Mouse (Mus musculus) kidney, postnatal 10 days (tissue): ENCODE measurements around the gene Art4.

Experiments
- DNase-seq: peaks from one replicate; pipeline ENCODE4 v3.0.0; 2021; ENCODE audit warnings: mixed read lengths

Art4 gene

GRCm38 (mm10) chr6:136857186-136857872, at the start of gene Art4:
Art4 (minus strand) TSS chr6:136857733.
- DNase-seq = peak; percentile 48

DNA sequence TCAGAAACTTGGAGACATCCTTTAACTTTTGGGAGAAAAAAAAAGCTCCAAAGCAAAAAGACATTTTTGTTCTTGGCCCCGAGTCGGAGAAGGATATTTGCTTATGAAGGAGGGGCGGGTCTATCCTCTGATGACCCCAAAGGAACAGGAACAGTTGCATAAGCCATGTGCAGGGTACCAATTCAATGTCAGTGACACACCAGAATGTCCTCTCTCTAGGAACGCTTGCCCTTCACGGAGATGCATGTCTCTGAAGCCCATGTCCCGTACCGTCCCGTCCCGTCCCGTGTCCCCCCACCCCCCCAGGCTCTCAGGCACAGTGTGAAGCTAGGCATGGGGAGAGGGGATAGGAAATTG, 49.4 kb upstream of the Art4 start:
- DNase-seq = no peak

DNA sequence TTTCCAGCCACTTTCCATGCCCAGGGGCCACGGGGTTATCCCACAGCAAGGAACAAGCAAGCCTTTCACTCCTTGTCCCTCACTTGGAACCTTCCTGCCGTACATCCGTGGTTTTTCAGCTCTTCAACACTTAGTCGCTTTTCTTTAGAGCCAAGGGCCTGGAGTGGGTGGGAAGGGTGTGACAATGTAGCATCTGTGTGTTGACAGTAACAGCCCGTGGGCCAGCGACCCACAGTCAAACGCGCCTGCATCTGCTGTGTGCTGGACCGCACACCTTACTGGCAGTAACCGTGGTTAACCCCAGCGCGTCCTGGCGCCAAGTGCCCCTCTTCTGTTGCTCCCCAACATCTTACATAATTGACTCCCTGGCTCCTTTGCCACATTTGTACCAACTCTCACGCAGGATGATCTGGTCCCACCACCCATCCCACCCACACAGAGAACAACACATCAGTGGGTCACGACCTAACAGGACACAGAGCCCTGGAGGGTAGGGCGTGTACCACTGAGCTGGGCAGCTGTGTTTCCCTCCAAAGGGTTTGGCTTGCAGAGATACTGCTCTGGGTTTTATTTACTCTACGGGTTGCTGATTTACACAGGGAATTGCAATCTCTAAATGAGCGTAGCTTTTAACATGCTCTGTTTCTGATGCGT, 48.9 kb upstream of the Art4 start:
- no peak for DNase-seq

- no peak for DNase-seq
Observed at GRCm38 (mm10) chr6:136903885-136904470, 46.4 kb upstream of the Art4 start.

DNA sequence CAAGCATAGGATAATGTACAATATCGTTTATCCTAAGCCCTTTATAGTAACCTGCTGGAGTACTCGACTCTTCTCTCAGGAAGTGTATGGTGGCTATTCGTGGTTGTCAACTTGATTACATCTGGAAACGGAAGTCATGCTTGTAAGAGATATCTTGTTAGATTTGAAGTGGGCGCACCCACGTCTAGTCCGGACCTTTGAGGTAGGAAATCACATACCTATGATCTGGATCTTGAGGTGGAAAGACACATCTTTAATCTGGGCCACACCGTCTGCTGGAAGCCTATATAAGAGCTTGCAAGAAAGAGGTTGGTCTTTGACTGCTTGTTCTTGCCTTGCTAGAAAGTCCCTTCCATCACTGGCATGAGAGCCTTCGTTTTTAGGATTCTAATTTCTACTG, 45.0 kb upstream of the Art4 start:
- no peak for DNase-seq

GRCm38 (mm10) chr6:136901010-136901409, 43.5 kb upstream of the Art4 start:
- no peak for DNase-seq

GRCm38 (mm10) chr6:136900369-136901009, 43.0 kb upstream of the Art4 start:
- DNase-seq = no peak

DNA sequence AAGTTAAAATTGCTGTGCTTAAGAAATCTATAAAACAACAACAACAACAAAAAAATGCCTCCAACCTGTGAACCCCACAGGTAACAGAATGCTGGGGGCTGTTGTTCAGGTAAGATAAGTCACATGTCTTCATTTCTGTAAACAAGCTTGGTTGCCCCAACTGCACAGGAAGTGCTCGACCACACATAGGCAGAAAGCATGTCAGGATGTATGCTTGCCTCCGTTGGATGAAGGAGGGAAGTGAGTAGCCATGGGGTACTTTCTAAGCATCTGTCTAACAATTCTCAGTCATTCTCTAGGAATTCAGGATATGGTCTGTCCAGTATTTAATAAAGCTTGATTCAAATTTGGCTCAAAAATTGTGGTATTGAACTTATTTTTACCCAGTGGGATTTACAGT, 41.4 kb upstream of the Art4 start:
- no peak for DNase-seq

DNA sequence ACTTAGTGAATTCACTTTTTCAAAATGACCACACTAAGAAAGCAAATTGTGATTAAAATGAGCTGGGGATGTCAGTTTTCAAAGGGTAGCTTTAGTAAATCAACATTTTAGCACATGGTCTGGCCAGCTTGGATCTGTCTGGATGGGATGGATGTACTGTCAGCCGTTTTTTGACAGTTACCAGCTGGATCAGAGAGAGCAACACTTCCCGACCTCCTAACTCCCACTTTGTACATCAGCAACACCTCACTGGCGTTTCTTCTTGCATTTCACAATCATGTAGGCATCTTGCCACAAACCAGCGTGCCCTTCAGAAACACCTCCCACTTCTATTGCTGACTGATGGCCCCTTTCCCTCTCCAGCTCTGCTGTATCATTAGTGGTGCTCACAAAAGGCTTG, 40.7 kb upstream of the Art4 start:
- peak; percentile 43 for DNase-seq

GRCm38 (mm10) chr6:136897789-136898188, 40.3 kb upstream of the Art4 start:
- no peak for DNase-seq

DNA sequence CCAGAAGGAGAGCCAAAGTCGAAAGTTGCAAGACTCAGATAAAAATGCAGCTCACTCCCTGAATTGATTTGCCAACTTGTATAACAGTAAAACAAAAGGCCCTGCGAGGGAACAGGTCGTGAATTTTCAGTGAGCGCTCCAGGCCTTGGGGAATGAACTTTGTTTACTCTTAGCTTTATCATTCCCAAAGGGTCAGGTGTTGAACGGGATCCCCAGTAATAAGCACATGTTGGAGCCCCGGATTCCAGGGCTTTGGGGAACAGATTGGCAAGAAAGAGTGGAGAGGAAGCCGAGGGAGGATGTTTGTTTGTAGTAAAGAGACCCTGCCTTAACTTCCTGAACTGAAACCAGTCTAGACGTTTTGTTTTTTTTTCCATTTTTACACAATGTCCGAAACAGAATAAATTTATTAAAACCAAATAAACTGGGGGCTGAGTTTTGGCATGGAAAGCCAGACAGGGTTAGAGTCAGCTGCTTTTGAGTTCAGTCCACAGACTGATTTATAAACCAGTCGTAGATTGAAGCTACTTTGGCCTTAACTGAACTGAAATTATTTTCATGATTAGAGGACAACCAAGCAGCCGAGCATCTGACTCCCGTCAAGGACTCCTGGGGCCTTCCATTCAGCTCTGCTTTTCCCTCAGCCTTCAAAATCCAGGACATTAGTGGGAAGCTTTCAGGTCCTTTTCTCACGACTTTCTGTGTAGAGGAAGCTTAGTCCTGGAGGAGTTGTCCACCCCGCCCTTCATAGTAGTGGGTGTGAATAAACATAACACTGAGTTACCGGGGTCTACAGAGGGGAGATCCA, 37.2 kb upstream of the Art4 start:
- peak; percentile 69 for DNase-seq

GRCm38 (mm10) chr6:136892002-136892401, 34.5 kb upstream of the Art4 start:
- no peak for DNase-seq

DNA sequence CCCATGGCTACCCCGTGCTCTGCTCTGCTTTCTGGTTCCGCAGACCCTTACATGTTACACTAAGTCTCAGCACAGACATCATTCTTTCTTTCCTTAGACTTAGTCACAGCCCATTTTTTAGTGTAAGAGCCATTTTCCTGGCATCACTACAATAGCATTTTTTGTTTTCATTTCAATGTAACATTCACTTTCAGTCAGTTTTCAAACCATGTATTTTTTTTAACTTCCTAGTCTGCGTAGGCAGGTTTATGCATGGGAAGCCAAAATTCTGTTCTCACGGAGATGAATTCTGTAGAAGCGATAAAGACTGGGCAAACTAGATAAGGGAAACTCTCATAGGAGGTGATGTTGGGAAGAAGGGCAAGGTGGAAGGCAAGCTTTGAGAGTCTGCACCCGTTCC, 32.0 kb upstream of the Art4 start:
- no peak for DNase-seq

DNA sequence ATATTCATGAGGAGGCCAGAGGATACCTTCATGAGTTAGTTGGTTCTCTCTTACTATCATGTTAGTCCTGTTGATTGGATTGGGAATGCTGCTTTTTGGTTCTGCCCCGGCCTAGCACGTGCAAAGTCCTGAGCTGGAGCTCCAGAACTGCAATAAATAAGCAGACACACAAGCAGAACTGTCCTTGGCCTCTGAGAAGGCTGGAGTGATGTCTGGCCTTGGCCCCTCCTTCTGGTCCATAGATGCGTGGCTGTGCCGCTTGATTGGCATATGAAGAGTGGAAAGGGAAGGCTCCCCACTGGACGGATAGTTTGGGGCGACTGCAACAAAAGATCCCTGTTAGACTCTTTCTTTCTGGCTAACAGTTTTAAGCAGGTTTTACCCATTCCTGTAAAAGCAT, 31.5 kb upstream of the Art4 start:
- no peak for DNase-seq

DNA sequence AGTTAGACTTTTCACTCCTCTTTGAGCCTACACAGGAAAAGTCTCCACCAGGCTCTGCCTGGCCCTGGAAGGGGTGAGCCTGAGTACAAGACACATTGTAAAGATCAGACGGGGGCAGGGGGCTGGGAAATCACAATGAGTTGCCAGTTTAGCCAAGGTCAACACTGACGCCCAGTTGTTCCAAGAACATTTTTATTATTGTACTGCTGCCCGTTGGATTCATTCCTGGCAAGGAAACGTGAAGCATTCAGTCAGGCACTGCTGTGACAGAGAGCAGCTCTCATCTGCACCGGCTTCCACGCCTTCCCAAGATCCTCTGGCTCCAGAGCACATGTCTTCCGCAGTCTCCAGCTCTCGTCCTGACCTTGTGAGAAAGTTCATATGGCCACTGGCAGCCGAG, 30.3 kb upstream of the Art4 start:
- DNase-seq = peak; percentile 78

GRCm38 (mm10) chr6:136884766-136885165, 27.2 kb upstream of the Art4 start:
- peak; percentile 49 for DNase-seq

DNA sequence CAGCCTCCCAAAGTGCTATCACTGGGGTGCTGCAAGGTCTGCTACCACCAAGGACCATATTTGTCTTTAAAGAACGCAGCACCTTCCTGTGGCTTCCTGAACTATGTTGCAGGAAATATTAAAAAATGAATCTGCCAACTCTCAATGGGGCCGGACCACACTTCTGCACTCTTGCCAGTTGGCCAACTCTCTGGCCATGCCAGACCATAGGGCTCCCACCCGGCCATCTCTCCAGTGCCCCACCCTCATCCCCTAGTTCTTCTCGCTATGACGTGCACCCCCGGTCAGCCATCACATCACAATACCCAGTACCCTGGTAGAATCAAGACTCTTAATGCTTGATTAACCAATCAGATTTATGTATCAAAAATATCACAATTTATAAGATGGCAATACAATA, 26.4 kb upstream of the Art4 start:
- no peak for DNase-seq

DNA sequence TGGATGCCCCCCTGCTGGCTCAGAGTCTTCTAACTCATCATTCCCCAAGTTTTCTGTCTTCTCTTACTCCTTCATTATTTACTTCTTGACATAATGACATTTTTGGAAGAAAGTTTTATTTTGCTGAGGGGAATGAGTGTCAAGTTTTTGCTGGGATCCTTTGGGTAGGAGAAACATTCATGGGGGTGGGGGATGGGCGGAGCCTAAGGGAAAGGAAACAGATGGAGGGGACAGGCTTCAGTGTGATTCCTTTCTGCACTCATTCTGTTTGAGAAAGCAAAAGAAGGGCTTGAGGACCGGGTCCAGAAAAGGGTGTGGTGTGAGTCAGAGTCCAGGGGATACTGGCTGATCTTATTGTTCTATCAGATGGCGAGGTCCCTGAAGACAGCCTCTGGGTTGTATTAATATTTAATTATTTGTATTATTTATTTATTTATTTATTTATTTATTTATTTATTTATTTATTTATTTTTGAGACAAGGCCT, 25.9 kb upstream of the Art4 start:
- peak; percentile 80 for DNase-seq

DNA sequence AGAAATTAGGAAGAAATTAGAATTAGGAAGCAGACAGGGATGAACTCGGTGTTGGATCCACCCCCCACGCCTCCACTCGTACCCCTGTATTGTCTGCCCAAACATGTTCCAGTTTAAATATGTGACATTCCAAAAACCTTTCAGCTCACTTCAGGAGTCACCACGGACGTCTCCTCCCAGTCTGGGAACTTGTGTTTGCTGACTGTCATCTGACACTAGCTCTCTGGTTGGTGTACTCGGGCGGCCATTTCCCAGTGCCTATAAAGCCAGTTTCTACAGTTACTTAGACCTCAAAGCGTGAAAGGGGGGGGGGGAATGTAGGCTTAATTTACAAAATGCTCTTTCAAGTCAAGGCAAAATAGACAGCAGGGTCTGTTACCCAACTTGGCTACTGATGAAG, 24.1 kb upstream of the Art4 start:
- no peak for DNase-seq

DNA sequence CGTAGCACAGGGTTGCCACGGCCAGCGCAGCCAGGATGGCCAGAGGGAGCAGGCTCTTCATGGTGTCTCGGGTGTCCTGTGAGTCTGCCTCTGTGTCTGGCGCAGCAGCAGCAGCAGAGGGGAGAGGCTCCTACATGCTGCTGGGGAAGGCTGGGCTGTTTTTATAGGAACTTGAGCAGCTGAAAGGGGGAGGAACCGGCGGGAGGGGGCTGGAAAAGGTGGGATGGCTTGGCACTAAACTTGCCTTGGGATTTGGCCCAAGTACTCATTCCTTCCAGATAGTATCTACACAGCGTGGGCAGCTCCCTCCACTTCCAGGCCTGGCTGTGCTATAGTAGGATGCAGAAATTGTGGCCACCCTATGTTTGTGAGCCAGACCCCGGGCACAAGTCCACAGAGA, 18.1 kb upstream of the Art4 start, which contains the start of gene Mgp:
Gene Mgp (minus strand): TSS at position 154 of the 400 bp plus-strand sequence.
- DNase-seq = peak; percentile 66

DNA sequence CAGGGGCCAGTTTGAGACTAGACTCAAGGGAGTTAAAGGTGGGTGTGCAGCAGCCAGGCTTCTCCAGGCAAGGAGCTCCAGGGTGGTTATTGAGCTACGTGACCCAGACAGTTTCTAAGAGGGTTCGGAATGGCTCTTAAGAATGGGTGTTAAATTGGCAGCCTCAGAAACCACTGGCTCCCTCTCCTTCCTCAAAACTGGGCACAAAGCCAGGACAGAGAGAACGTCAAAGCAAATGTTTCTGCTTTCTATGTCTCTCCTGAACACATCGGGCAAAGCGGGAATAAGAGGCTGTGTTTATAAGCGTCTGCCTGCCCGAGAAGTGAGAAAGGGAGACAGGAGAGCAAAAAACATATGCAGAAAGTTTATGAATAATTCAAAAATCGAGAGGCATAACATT, 17.1 kb upstream of the Art4 start:
- peak; percentile 48 for DNase-seq

DNA sequence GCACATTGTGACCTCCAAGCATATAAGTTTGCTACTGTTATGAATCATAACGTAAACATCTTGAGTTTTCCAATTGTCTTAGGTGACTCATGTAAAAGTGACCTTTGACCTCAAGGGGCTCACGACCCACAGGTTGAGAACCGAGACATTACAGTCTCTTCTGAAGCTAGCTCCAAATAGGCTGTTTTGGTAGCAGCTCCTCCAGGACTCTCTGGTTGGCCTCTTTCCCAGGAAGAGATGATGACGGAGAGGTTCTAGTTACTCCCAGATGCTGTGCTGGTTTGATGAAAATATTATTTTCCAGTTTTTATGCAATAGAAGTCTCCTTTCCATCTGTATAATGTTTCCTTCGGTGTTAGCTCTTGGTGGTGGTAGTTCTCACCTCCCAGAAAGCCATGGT, 11.4 kb upstream of the Art4 start:
- DNase-seq = no peak

DNA sequence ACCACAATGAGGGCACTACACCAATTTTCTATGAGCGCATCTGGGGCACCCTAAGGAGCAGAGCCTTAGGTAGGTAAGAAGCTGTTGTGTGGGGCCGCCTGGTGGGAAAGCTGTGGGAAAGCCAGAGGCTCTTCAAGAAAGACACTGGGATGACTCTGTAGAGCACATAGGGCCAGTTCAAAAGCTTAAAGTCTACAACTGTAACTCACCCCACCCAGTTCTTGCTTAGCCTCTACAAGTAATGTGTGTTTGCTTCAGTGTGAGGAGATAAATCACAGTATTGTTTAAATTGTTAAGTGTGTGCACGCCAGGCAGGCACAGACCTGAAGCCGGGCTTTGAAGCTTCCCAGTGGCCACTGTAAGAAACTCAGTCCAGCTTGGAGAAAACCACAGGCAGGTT, 8.6 kb upstream of the Art4 start:
- DNase-seq = no peak
